Mouse (Mus musculus): ENCODE measurements around the gene Ankrd65. TPM values are rescaled to one million over a fixed set of nuclear protein-coding genes. Genes with fewer than 3 reads are reported as not detected.

Gene Ankrd65
- polyA plus RNA-seq, 1 experiment from 2014 or later, result 0.32 TPM

Small RNAs within 50 kb of the gene (microRNA-seq; reads per million reads assigned to microRNA genes)
- not detected for gene Gm27743

Other genes starting within 250 kb of the Ankrd65 start
- 107 and 110 TPM in 2 replicates for gene Nadk, start 228.1 kb upstream of the Ankrd65 start, polyA plus RNA-seq (2015; fragmentation: Nextera tagmentation; extraction: Ambion mirVana)
- 7.8 and 10.1 TPM in 2 replicates for gene Slc35e2, start 189.0 kb upstream of the Ankrd65 start, polyA plus RNA-seq (2015; fragmentation: Nextera tagmentation; extraction: Ambion mirVana)
- gene Cdk11b, start 165.6 kb upstream of the Ankrd65 start, polyA plus RNA-seq (2015; fragmentation: Nextera tagmentation; extraction: Ambion mirVana), result 56.6 and 65.6 TPM in 2 replicates
- gene Gm10563, start 145.0 kb upstream of the Ankrd65 start, polyA plus RNA-seq (2015; fragmentation: Nextera tagmentation; extraction: Ambion mirVana), result not detected in 2 replicates
- gene Mmp23, start 137.1 kb upstream of the Ankrd65 start, polyA plus RNA-seq (2015; fragmentation: Nextera tagmentation; extraction: Ambion mirVana), result 70.4 and 71.7 TPM in 2 replicates
- gene Mib2, start 121.2 kb upstream of the Ankrd65 start, polyA plus RNA-seq (2015; fragmentation: Nextera tagmentation; extraction: Ambion mirVana), result 31.9 and 34.1 TPM in 2 replicates
- gene Fndc10, start 96.1 kb upstream of the Ankrd65 start, polyA plus RNA-seq (2015; fragmentation: Nextera tagmentation; extraction: Ambion mirVana), result 2.5 and 2.8 TPM in 2 replicates
- gene Ssu72, start 85.6 kb upstream of the Ankrd65 start, polyA plus RNA-seq (2015; fragmentation: Nextera tagmentation; extraction: Ambion mirVana), result 144 and 159 TPM in 2 replicates
- gene Tmem240, start 55.6 kb upstream of the Ankrd65 start, polyA plus RNA-seq (2015; fragmentation: Nextera tagmentation; extraction: Ambion mirVana), result 0.45 and 0.53 TPM in 2 replicates
- 138 and 142 TPM in 2 replicates for gene Atad3a, start 29.3 kb upstream of the Ankrd65 start, polyA plus RNA-seq (2015; fragmentation: Nextera tagmentation; extraction: Ambion mirVana)
- gene Vwa1, start 15.7 kb upstream of the Ankrd65 start, polyA plus RNA-seq (2015; fragmentation: Nextera tagmentation; extraction: Ambion mirVana), result 7.4 and 11.3 TPM in 2 replicates
- 0.32 and 0.33 TPM in 2 replicates for gene Tmem88b, start 4.6 kb upstream of the Ankrd65 start, polyA plus RNA-seq (2015; fragmentation: Nextera tagmentation; extraction: Ambion mirVana)
- gene Mrpl20, start 12.4 kb downstream of the Ankrd65 start, polyA plus RNA-seq (2015; fragmentation: Nextera tagmentation; extraction: Ambion mirVana), result 205 and 209 TPM in 2 replicates
- gene Ccnl2, start 22.1 kb downstream of the Ankrd65 start, polyA plus RNA-seq (2015; fragmentation: Nextera tagmentation; extraction: Ambion mirVana), result 168 and 179 TPM in 2 replicates
- 143 and 157 TPM in 2 replicates for gene Aurkaip1, start 40.8 kb downstream of the Ankrd65 start, polyA plus RNA-seq (2015; fragmentation: Nextera tagmentation; extraction: Ambion mirVana)
- 119 and 125 TPM in 2 replicates for gene Mxra8, start 49.2 kb downstream of the Ankrd65 start, polyA plus RNA-seq (2015; fragmentation: Nextera tagmentation; extraction: Ambion mirVana)
- 5.5 and 6.3 TPM in 2 replicates for gene Dvl1, start 57.0 kb downstream of the Ankrd65 start, polyA plus RNA-seq (2015; fragmentation: Nextera tagmentation; extraction: Ambion mirVana)
- 0.22 and 0.40 TPM in 2 replicates for gene Tas1r3, start 72.9 kb downstream of the Ankrd65 start, polyA plus RNA-seq (2015; fragmentation: Nextera tagmentation; extraction: Ambion mirVana)
- gene Cptp, start 79.0 kb downstream of the Ankrd65 start, polyA plus RNA-seq (2015; fragmentation: Nextera tagmentation; extraction: Ambion mirVana), result 20.0 TPM in 2 replicates
- 72.9 and 80.1 TPM in 2 replicates for gene Ints11, start 79.1 kb downstream of the Ankrd65 start, polyA plus RNA-seq (2015; fragmentation: Nextera tagmentation; extraction: Ambion mirVana)
- 51.4 and 55.1 TPM in 2 replicates for gene Pusl1, start 101.3 kb downstream of the Ankrd65 start, polyA plus RNA-seq (2015; fragmentation: Nextera tagmentation; extraction: Ambion mirVana)
- gene Acap3, start 101.4 kb downstream of the Ankrd65 start, polyA plus RNA-seq (2015; fragmentation: Nextera tagmentation; extraction: Ambion mirVana), result 16.5 and 17.6 TPM in 2 replicates
- 100.0 and 102 TPM in 2 replicates for gene Ube2j2, start 153.4 kb downstream of the Ankrd65 start, polyA plus RNA-seq (2015; fragmentation: Nextera tagmentation; extraction: Ambion mirVana)
- 123 and 137 TPM in 2 replicates for gene C1qtnf12, start 171.9 kb downstream of the Ankrd65 start, polyA plus RNA-seq (2015; fragmentation: Nextera tagmentation; extraction: Ambion mirVana)
- gene B3galt6, start 202.2 kb downstream of the Ankrd65 start, polyA plus RNA-seq (2015; fragmentation: Nextera tagmentation; extraction: Ambion mirVana), result 18.0 and 18.7 TPM in 2 replicates
- gene Sdf4, start 202.4 kb downstream of the Ankrd65 start, polyA plus RNA-seq (2015; fragmentation: Nextera tagmentation; extraction: Ambion mirVana), result 173 and 182 TPM in 2 replicates
- gene Tnfrsf4, start 223.4 kb downstream of the Ankrd65 start, polyA plus RNA-seq (2015; fragmentation: Nextera tagmentation; extraction: Ambion mirVana), result 0.90 and 1.2 TPM in 2 replicates
- gene Tnfrsf18, start 235.7 kb downstream of the Ankrd65 start, polyA plus RNA-seq (2015; fragmentation: Nextera tagmentation; extraction: Ambion mirVana), result 1.3 and 2.5 TPM in 2 replicates

Measured in kidney, embryonic 16.5 days (tissue).